Mouse (Mus musculus): Measurements from ENCODE around the gene Klhl20. TPM values are rescaled to one million over a fixed set of nuclear protein-coding genes. Genes with fewer than 3 reads are reported as not detected.
A peak's percentile ranks its signal among the peaks of the same experiment; 100 is the strongest.
"Not testable (repeated sequence)": the region's sequence is repeated elsewhere in the genome, so short reads cannot be mapped to it uniquely, and the experiment has no call there.

The Klhl20 gene
- polyA plus RNA-seq (2015; fragmentation: Nextera tagmentation; extraction: Ambion mirVana), result 15.9 and 16.0 TPM in 2 replicates

DNA sequence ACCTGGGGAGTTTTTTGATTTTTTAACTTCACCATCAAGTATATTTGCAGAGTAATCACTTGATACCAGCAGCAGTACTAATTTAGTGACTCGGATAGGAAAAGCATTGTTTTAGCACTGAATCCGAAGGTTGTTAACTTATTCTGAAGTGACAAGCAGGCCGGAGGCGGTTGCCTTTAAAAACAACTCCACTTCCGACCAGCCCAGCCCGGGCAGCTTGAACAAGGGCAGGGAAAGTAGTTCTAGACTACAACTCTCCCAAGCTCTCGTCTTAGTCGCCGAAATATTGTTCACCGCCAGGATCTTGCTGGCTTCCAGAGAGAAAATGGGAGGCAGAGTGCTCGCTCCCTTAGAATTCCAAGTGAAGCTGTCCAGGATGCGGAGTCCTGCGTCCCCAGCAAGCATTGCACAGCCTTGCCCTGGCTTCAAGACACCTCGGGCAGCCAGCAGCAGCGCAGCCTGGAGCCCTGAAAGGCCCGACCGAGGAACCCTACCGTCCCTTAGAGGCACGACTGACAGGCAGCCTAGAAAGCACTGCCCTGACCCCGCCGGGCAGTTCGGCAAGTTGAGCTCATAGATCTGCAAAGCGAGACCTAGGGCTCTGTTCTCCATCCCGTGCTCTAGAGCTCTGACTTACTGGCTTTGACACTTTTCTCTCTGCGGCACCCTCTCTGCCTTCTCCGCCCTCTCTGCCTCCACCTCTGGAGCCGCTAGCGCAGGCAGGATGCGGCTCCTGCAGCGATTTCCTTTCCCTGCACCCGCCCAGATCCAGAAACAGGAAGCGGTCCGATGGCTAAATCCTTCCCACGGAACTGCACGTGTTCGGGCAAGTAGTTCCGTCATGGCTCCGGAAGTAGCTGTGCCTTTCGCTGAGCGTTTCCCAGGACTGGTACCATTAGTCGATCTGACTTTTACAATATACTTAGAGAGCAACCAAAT lies at the start of gene Klhl20:
Gene Klhl20, minus strand, starts transcription at position 786 of the 939 bp plus-strand sequence.
- Histone ChIP-seq H3K27ac (peak within 1 kb of the TSS; percentile 81), H3K4me2 (peak within 1 kb of the TSS; percentile 74), H3K27me3 (no peaks in the 10 kb centered on the region), H3K4me1 (peaks cover 8% of the 10 kb centered on the region; the same call in 1 of the 2 replicates), H3K4me3 (peak within 1 kb of the TSS; percentile 61), H3K9me3 (no peaks in the 10 kb centered on the region), H3K9ac (peak within 1 kb of the TSS; percentile 78), H3K36me3 (no peaks in the 10 kb centered on the region; the same call in 1 of the 2 replicates)
- ATAC-seq (ENCODE audit: borderline replicate concordance, extremely low read depth, low FRiP score, low TSS enrichment), result peak; percentile 94
- 1% methylated on average over 41 of the region's 41 CpGs for WGBS

GRCm38 (mm10) chr1:161180674-161181073 lies 49.4 kb upstream of the Klhl20 start:
- ATAC-seq (ENCODE audit: borderline replicate concordance, extremely low read depth, low FRiP score, low TSS enrichment), result no peak
- H3K36me3 ChIP-seq, result no peaks in the 10 kb centered on the region
- H3K27me3 ChIP-seq, result no peaks in the 10 kb centered on the region
- H3K27ac ChIP-seq, result no peak overlapping the region
- H3K9ac ChIP-seq, result no peak overlapping the region
- 46% methylated on average over 8 of the region's 8 CpGs for WGBS
- no peaks in the 10 kb centered on the region for H3K9me3 ChIP-seq
- no peak overlapping the region for H3K4me3 ChIP-seq
- no peak overlapping the region for H3K4me2 ChIP-seq
- no peaks in the 10 kb centered on the region for H3K4me1 ChIP-seq

- H3K9me3 ChIP-seq, result no peaks in the 10 kb centered on the region
- peak overlapping the region; percentile 35 for H3K9ac ChIP-seq
- H3K4me1 ChIP-seq, result no peaks in the 10 kb centered on the region
- H3K36me3 ChIP-seq, result no peaks in the 10 kb centered on the region
- peak overlapping the region; percentile 49 for H3K4me3 ChIP-seq
- H3K27me3 ChIP-seq, result peaks cover 29% of the 10 kb centered on the region
- peak overlapping the region; percentile 79 for H3K4me2 ChIP-seq
- H3K27ac ChIP-seq, result no peak overlapping the region
- peak; percentile 86 for ATAC-seq (ENCODE audit: borderline replicate concordance, extremely low read depth, low FRiP score, low TSS enrichment)
- 1% methylated on average over 40 of the region's 40 CpGs for WGBS
Measured at GRCm38 (mm10) chr1:161170651-161171050, 39.3 kb upstream of the Klhl20 start.

GRCm38 (mm10) chr1:161160266-161160665 lies 29.0 kb upstream of the Klhl20 start:
- no peak overlapping the region for H3K9ac ChIP-seq
- H3K27me3 ChIP-seq, result no peaks in the 10 kb centered on the region
- H3K4me2 ChIP-seq, result no peak overlapping the region
- H3K4me3 ChIP-seq, result no peak overlapping the region
- no peaks in the 10 kb centered on the region for H3K4me1 ChIP-seq
- WGBS, result 53% methylated on average over 4 of the region's 4 CpGs
- no peak for ATAC-seq (ENCODE audit: borderline replicate concordance, extremely low read depth, low FRiP score, low TSS enrichment)
- H3K9me3 ChIP-seq, result peaks cover 4% of the 10 kb centered on the region; the same call in 1 of the 2 replicates
- no peaks in the 10 kb centered on the region for H3K36me3 ChIP-seq
- no peak overlapping the region for H3K27ac ChIP-seq

- no peak within 1 kb of the TSS for H3K27ac ChIP-seq
- no peak within 1 kb of the TSS for H3K4me3 ChIP-seq
- no peak within 1 kb of the TSS for H3K4me2 ChIP-seq
- H3K9me3 ChIP-seq, result peaks cover 4% of the 10 kb centered on the region; the same call in 1 of the 2 replicates
- no peak within 1 kb of the TSS for H3K9ac ChIP-seq
- no peaks in the 10 kb centered on the region for H3K27me3 ChIP-seq
- WGBS, result 84% methylated on average over 3 of the region's 3 CpGs
- H3K36me3 ChIP-seq, result no peaks in the 10 kb centered on the region
- H3K4me1 ChIP-seq, result no peaks in the 10 kb centered on the region
- ATAC-seq (ENCODE audit: borderline replicate concordance, extremely low read depth, low FRiP score, low TSS enrichment), result no peak
Measured at GRCm38 (mm10) chr1:161159214-161159613, 27.9 kb upstream of the Klhl20 start, which contains the start of gene Tex50. Gene Tex50, minus strand, starts transcription at chr1:161159314.

GRCm38 (mm10) chr1:161156546-161156945 lies 25.2 kb upstream of the Klhl20 start:
- no peaks in the 10 kb centered on the region for H3K27me3 ChIP-seq
- no peak overlapping the region for H3K9ac ChIP-seq
- no peak overlapping the region for H3K27ac ChIP-seq
- no peak overlapping the region for H3K4me3 ChIP-seq
- H3K36me3 ChIP-seq, result no peaks in the 10 kb centered on the region
- no peak for ATAC-seq (ENCODE audit: borderline replicate concordance, extremely low read depth, low FRiP score, low TSS enrichment)
- 75% methylated on average over 10 of the region's 10 CpGs for WGBS
- no peaks in the 10 kb centered on the region for H3K4me1 ChIP-seq
- H3K4me2 ChIP-seq, result no peak overlapping the region
- no peaks in the 10 kb centered on the region for H3K9me3 ChIP-seq

DNA sequence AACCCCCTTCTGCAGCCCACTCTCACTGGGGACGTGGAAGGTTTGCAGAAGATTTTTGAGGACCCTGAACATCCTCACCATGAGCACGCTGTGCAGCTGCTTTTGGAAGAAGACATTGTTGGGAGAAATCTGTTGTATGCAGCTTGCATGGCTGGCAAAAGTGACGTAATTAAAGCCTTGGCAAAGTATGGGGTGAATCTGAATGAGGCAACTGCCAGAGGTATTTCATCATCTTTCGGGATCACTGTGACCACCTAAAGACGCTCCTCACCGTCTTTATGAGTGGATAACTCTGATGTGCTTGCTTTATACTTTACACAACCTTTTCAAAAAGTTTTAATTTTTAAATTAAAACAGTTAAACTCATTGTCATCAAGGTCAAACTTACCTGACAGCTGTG lies 19.8 kb upstream of the Klhl20 start:
- H3K4me2 ChIP-seq, result no peak overlapping the region
- H3K4me3 ChIP-seq, result no peak overlapping the region
- 71% methylated on average over 6 of the region's 6 CpGs for WGBS
- H3K4me1 ChIP-seq, result no peaks in the 10 kb centered on the region
- no peak overlapping the region for H3K9ac ChIP-seq
- ATAC-seq (ENCODE audit: borderline replicate concordance, extremely low read depth, low FRiP score, low TSS enrichment), result no peak
- H3K27me3 ChIP-seq, result no peaks in the 10 kb centered on the region
- no peaks in the 10 kb centered on the region for H3K9me3 ChIP-seq
- no peak overlapping the region for H3K27ac ChIP-seq
- no peaks in the 10 kb centered on the region for H3K36me3 ChIP-seq

- Histone ChIP-seq H3K9me3 (no peaks in the 10 kb centered on the region), H3K4me2 (no peak overlapping the region), H3K27me3 (no peaks in the 10 kb centered on the region), H3K4me1 (no peaks in the 10 kb centered on the region; the same call in 1 of the 2 replicates), H3K36me3 (no peaks in the 10 kb centered on the region), H3K4me3 (no peak overlapping the region), H3K27ac (no peak overlapping the region), H3K9ac (no peak overlapping the region)
- ATAC-seq (ENCODE audit: borderline replicate concordance, extremely low read depth, low FRiP score, low TSS enrichment), result no peak
- 68% methylated on average over 2 of the region's 2 CpGs for WGBS
Measured at GRCm38 (mm10) chr1:161147888-161148287, 16.6 kb upstream of the Klhl20 start.

DNA sequence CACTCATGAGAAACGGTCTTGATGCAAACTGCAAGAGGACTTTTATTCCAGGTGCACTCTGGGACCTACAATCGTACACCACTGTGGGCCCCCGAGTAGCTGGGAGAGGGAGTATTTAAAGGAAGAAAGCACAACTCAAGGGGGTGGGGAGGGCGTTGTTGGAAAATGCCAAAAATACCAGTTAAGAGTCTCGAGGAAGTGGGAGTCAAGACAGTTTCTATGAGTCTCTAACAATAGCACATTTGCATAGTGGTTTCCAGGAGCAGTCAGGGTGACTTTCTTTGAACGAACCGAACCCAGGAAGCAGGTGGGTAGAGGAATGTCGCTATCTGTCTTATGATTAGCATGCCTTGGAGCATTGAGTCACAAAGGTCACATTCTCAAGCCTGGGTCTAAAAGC lies 14.3 kb upstream of the Klhl20 start:
- H3K9ac ChIP-seq; H3K4me2 ChIP-seq; H3K27me3 ChIP-seq; H3K36me3 ChIP-seq; H3K4me1 ChIP-seq; H3K27ac ChIP-seq; H3K4me3 ChIP-seq; ATAC-seq (ENCODE audit: borderline replicate concordance, extremely low read depth, low FRiP score, low TSS enrichment); H3K9me3 ChIP-seq: not testable (repeated sequence)
- 77% methylated on average over 8 of the region's 8 CpGs for WGBS

DNA sequence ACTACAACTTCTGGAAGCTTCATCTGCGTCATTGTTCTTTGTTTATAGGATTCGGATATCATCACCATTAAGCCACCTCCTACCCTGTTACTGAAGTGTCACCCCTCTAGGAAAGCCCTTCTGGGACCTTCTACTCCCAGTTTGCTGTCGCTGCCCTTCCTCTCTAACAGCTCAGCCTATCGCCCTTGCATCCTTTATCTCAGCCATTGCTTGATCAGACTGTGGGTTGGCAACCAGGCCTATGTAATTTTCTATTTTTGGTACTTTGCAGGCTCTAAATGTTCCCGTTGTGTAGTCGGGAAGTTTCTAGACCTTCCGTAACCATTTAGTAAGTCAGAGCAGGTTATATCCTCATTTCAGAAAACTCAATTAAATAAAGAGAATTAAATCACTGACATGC lies 11.9 kb upstream of the Klhl20 start:
- no peaks in the 10 kb centered on the region for H3K9me3 ChIP-seq
- H3K4me1 ChIP-seq, result peaks cover 5% of the 10 kb centered on the region; the same call in 1 of the 2 replicates
- ATAC-seq (ENCODE audit: borderline replicate concordance, extremely low read depth, low FRiP score, low TSS enrichment), result no peak
- no peaks in the 10 kb centered on the region for H3K36me3 ChIP-seq
- H3K4me3 ChIP-seq, result no peak overlapping the region
- no peak overlapping the region for H3K4me2 ChIP-seq
- H3K9ac ChIP-seq, result no peak overlapping the region
- H3K27ac ChIP-seq, result no peak overlapping the region
- H3K27me3 ChIP-seq, result 0 out of 2 replicates have a peak, but pooled peaks cover 3% of the 10 kb centered on the region
- WGBS, result 78% methylated on average over 7 of the region's 7 CpGs

GRCm38 (mm10) chr1:161142531-161143159 lies 11.3 kb upstream of the Klhl20 start, which contains the start of gene Ankrd45:
Gene Ankrd45, plus strand, starts transcription at chr1:161142691.
- WGBS, result 4% methylated on average over 33 of the region's 33 CpGs
- Histone ChIP-seq H3K27ac (no peak within 1 kb of the TSS), H3K9ac (peak within 1 kb of the TSS; percentile 38)

More at GRCm38 (mm10) chr1:161142531-161143159, 11.3 kb upstream of the Klhl20 start, which contains the start of gene Ankrd45:
- Histone ChIP-seq H3K27me3 (0 out of 2 replicates have a peak, but pooled peaks cover 3% of the 10 kb centered on the region), H3K4me3 (peak within 1 kb of the TSS; percentile 40), H3K9me3 (no peaks in the 10 kb centered on the region), H3K4me1 (peaks cover 5% of the 10 kb centered on the region; the same call in 1 of the 2 replicates), H3K36me3 (no peaks in the 10 kb centered on the region), H3K4me2 (peak within 1 kb of the TSS; percentile 81)
- ATAC-seq (ENCODE audit: borderline replicate concordance, extremely low read depth, low FRiP score, low TSS enrichment), result peak; percentile 82; the same call in 1 of the 2 replicates
